Mouse (Mus musculus): ENCODE results near the gene Ndrg4. TPM values are rescaled to one million over a fixed set of nuclear protein-coding genes. Genes with fewer than 3 reads are reported as not detected.

Gene Ndrg4
- polyA plus RNA-seq, 1 experiment from 2014 or later: 14.4 TPM

DNA sequence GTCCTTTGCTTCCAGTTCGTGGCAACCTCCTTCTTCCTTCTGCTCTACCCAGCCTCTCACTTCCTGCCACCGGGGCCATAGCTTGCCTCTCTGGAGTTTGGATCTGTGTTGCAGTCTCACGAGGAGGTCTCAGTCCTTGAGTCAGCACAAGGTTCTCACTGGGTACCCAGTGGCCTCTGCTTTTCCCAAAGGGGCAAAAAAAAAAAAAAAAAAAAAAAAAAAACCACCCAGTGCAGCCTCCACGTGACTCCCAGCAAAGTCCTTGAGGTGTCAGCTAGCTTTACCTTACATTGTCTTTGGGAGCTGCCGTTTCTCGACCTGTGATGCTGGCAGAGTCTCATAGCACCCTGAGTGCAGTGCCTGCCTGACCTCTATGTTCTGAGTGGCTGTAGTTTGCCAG lies 21.4 kb downstream of the Ndrg4 start:
- H3K9me3 ChIP-seq (ENCODE audit: control insufficient read depth, low read length): no peaks in the 10 kb centered on the region
- peaks cover 3% of the 10 kb centered on the region; the same call in 1 of the 2 replicates for H3K4me1 ChIP-seq (ENCODE audit: control insufficient read depth, insufficient read depth, low read length)
- peaks cover 11% of the 10 kb centered on the region for H3K27me3 ChIP-seq (replicated peaks; ENCODE audit: control insufficient read depth, insufficient read depth, low read length)
- WGBS: 36% methylated on average over 6 of the region's 6 CpGs
- no peak overlapping the region for H3K4me3 ChIP-seq (ENCODE audit: low read length)
- H3K4me2 ChIP-seq (ENCODE audit: low read depth, low read length): no peak overlapping the region
- no peak overlapping the region for H3K27ac ChIP-seq (ENCODE audit: low read length)
- no peak overlapping the region for H3K9ac ChIP-seq (ENCODE audit: low read depth, low read length)
- no peak for ATAC-seq
- H3K36me3 ChIP-seq (ENCODE audit: control insufficient read depth, insufficient read depth, low read length): no peaks in the 10 kb centered on the region

- Histone ChIP-seq H3K9me3 (ENCODE audit: control insufficient read depth, low read length) (no peaks in the 10 kb centered on the region), H3K9ac (ENCODE audit: low read depth, low read length) (no peak overlapping the region), H3K27me3 (replicated peaks; ENCODE audit: control insufficient read depth, insufficient read depth, low read length) (peaks cover 11% of the 10 kb centered on the region), H3K4me1 (ENCODE audit: control insufficient read depth, insufficient read depth, low read length) (peaks cover 6% of the 10 kb centered on the region; the same call in 1 of the 2 replicates), H3K4me2 (ENCODE audit: low read depth, low read length) (no peak overlapping the region), H3K27ac (ENCODE audit: low read length) (no peak overlapping the region), H3K4me3 (ENCODE audit: low read length) (no peak overlapping the region), H3K36me3 (ENCODE audit: control insufficient read depth, insufficient read depth, low read length) (no peaks in the 10 kb centered on the region)
- 66% methylated on average over 9 of the region's 9 CpGs for WGBS
- no peak for ATAC-seq
Observed at GRCm38 (mm10) chr8:95700282-95700681, 23.5 kb downstream of the Ndrg4 start.

GRCm38 (mm10) chr8:95701809-95702208 lies 25.0 kb downstream of the Ndrg4 start:
- Histone ChIP-seq H3K27me3 (replicated peaks; ENCODE audit: control insufficient read depth, insufficient read depth, low read length) (peaks cover 8% of the 10 kb centered on the region), H3K4me2 (ENCODE audit: low read depth, low read length) (no peak overlapping the region), H3K4me1 (ENCODE audit: control insufficient read depth, insufficient read depth, low read length) (peaks cover 6% of the 10 kb centered on the region; the same call in 1 of the 2 replicates), H3K9me3 (ENCODE audit: control insufficient read depth, low read length) (no peaks in the 10 kb centered on the region), H3K4me3 (ENCODE audit: low read length) (no peak overlapping the region), H3K27ac (ENCODE audit: low read length) (no peak overlapping the region), H3K36me3 (ENCODE audit: control insufficient read depth, insufficient read depth, low read length) (no peaks in the 10 kb centered on the region), H3K9ac (ENCODE audit: low read depth, low read length) (no peak overlapping the region)
- no peak for ATAC-seq
- 87% methylated on average over 4 of the region's 4 CpGs for WGBS

DNA sequence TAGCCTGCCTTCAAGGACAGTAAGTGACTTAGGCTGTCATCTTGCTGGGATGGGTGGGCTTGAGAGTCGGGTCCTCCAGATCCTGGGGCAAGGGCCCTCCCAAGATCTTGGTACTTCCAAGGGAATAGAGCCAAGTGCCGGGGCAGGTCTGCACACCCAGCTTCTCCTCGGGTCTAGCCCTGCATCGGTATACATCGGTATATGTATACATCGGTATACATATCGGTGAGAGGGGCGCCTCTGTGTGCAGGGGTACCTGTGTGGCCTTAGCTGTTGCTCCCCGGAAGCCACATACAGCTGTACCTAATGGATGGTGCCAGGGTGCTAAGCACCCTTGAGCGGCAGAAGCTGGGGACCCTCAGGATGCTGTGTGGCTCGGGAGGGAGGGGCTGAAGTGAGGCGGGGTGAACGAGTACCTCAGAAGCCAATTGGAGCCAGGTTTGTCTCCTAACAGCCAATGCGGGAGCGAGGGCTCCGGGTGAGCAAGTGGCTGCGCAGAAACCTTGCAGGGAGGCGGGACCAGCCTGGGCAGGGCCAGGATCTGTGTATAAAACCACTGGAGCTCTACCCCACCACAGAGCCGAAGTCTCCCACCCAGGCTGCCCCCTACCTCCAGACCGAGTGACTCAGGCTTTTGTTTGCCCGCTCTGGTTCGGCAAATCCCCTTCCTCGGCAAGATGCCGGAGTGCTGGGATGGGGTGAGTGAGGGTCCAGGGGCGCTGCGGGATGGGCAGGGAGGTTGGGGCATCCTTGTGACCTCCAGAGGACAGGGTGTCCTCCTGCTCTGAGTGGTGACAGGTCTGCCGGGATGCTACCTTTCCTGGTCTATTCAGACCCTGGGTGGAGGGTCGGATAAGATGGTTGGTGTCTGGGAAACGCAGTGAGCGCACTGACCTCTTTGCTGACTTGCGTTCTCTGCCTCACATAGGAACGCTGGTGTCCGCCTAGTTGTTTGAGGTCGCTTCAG lies 26.0 kb downstream of the Ndrg4 start:
- H3K27ac ChIP-seq (ENCODE audit: low read length): no peak overlapping the region
- H3K4me1 ChIP-seq (ENCODE audit: control insufficient read depth, insufficient read depth, low read length): peaks cover 6% of the 10 kb centered on the region; the same call in 1 of the 2 replicates
- ATAC-seq: peak; percentile 94
- H3K9ac ChIP-seq (ENCODE audit: low read depth, low read length): peak overlapping the region; percentile 69
- peaks cover 3% of the 10 kb centered on the region for H3K27me3 ChIP-seq (replicated peaks; ENCODE audit: control insufficient read depth, insufficient read depth, low read length)
- no peaks in the 10 kb centered on the region for H3K36me3 ChIP-seq (ENCODE audit: control insufficient read depth, insufficient read depth, low read length)
- peak overlapping the region; percentile 61 for H3K4me3 ChIP-seq (ENCODE audit: low read length)
- 2% methylated on average over 34 of the region's 34 CpGs for WGBS
- peak overlapping the region; percentile 94 for H3K4me2 ChIP-seq (ENCODE audit: low read depth, low read length)
- H3K9me3 ChIP-seq (ENCODE audit: control insufficient read depth, low read length): no peaks in the 10 kb centered on the region

DNA sequence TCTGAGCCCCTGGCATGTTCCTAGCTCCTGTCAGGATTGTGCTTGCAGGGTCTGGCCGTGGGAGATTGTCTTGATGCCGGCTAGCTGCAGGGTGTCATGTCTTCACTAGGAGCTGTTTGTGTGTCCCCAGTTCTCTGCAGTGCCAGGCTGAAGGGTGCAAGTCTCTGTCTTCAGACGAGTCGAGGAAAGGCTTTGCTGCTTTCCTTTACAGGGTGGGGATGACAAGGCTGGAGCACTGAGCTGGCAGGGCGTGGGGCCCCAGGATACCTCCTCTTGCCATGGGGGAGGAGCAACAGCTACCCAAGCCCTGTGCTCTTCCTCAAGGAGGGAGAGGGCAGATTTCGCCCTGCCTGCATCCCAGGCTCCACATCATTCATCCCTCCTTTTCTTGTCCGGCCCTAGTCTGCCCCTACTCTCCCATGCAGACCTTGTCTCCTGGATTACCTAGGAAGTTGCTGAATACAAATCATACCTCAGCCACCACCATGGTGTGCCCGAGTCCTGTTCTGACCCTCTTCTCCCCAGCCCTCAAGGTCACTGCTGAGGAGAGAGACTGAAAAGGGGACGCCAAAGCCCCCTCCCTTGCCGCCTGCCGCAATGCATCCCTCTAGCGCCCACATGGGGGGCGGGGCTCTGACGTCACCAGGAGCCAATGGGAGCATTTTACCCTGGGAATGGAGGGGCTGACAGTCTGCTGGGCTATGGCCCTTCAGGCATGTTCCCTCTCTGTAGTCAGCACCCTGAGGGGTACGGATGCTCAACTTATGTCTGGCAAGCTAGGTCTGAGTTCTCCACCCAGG lies 26.9 kb downstream of the Ndrg4 start:
- H3K4me3 ChIP-seq (ENCODE audit: low read length): peak overlapping the region; percentile 61
- H3K9me3 ChIP-seq (ENCODE audit: control insufficient read depth, low read length): no peaks in the 10 kb centered on the region
- H3K27me3 ChIP-seq (replicated peaks; ENCODE audit: control insufficient read depth, insufficient read depth, low read length): no peaks in the 10 kb centered on the region; the same call in 1 of the 2 replicates
- no peak overlapping the region for H3K27ac ChIP-seq (ENCODE audit: low read length)
- peak overlapping the region; percentile 69 for H3K9ac ChIP-seq (ENCODE audit: low read depth, low read length)
- H3K4me2 ChIP-seq (ENCODE audit: low read depth, low read length): peak overlapping the region; percentile 94
- WGBS: 4% methylated on average over 15 of the region's 15 CpGs
- no peaks in the 10 kb centered on the region for H3K36me3 ChIP-seq (ENCODE audit: control insufficient read depth, insufficient read depth, low read length)
- ATAC-seq: peak; percentile 27
- peaks cover 6% of the 10 kb centered on the region; the same call in 1 of the 2 replicates for H3K4me1 ChIP-seq (ENCODE audit: control insufficient read depth, insufficient read depth, low read length)

- no peaks in the 10 kb centered on the region for H3K9me3 ChIP-seq (ENCODE audit: control insufficient read depth, low read length)
- H3K27me3 ChIP-seq (replicated peaks; ENCODE audit: control insufficient read depth, insufficient read depth, low read length): no peaks in the 10 kb centered on the region; the same call in 1 of the 2 replicates
- H3K4me2 ChIP-seq (ENCODE audit: low read depth, low read length): no peak overlapping the region
- no peak for ATAC-seq
- H3K4me1 ChIP-seq (ENCODE audit: control insufficient read depth, insufficient read depth, low read length): peaks cover 6% of the 10 kb centered on the region; the same call in 1 of the 2 replicates
- H3K4me3 ChIP-seq (ENCODE audit: low read length): no peak overlapping the region
- no peak overlapping the region for H3K27ac ChIP-seq (ENCODE audit: low read length)
- WGBS: 91% methylated on average over 3 of the region's 3 CpGs
- no peaks in the 10 kb centered on the region for H3K36me3 ChIP-seq (ENCODE audit: control insufficient read depth, insufficient read depth, low read length)
- H3K9ac ChIP-seq (ENCODE audit: low read depth, low read length): no peak overlapping the region
Observed at GRCm38 (mm10) chr8:95704538-95704937, 27.8 kb downstream of the Ndrg4 start.

DNA sequence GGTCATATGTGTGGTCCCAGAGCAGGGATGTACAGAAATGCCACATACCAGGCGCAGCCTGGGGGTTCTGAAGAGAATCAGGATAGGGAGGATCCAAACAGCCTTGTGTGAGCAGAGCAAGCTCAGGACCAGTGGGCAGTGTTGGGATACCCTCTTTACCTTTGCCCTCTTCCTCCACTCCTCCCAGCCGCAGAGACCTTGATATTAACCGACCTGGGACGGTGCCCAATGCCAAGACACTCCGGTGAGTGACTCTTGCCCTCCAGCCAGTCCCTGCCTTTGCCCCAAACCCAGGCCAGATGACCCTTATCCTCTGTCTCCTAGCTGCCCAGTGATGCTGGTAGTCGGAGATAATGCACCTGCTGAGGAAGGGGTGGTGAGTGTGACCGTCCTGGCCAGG lies 32.8 kb downstream of the Ndrg4 start:
- Histone ChIP-seq H3K9me3 (ENCODE audit: control insufficient read depth, low read length) (no peaks in the 10 kb centered on the region), H3K4me3 (ENCODE audit: low read length) (no peak overlapping the region), H3K9ac (ENCODE audit: low read depth, low read length) (no peak overlapping the region), H3K4me2 (ENCODE audit: low read depth, low read length) (no peak overlapping the region), H3K36me3 (ENCODE audit: control insufficient read depth, insufficient read depth, low read length) (no peaks in the 10 kb centered on the region), H3K4me1 (ENCODE audit: control insufficient read depth, insufficient read depth, low read length) (0 out of 2 replicates have a peak, but pooled peaks cover 2% of the 10 kb centered on the region), H3K27me3 (replicated peaks; ENCODE audit: control insufficient read depth, insufficient read depth, low read length) (no peaks in the 10 kb centered on the region), H3K27ac (ENCODE audit: low read length) (no peak overlapping the region)
- 85% methylated on average over 7 of the region's 7 CpGs for WGBS
- no peak for ATAC-seq

DNA sequence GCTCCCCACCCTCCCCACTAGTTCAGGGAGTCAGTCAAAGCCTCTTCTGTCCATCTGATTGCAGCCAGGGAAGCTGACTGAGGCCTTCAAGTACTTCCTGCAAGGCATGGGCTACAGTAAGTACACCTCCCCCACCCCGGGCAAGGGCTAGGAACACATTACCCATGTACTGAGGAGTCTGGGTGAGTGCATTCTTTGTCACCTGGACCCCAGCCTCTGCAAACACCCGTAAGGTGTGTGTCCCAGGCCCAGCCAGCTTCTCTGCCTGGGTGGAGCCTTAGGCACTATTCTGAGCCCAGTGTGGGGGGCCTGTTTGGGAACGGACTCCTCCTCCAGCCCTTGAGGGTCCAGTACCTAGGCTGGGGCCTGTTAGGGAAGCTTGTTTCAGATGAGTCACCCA lies 34.2 kb downstream of the Ndrg4 start:
- no peak overlapping the region for H3K4me2 ChIP-seq (ENCODE audit: low read depth, low read length)
- no peak overlapping the region for H3K4me3 ChIP-seq (ENCODE audit: low read length)
- H3K9ac ChIP-seq (ENCODE audit: low read depth, low read length): no peak overlapping the region
- H3K36me3 ChIP-seq (ENCODE audit: control insufficient read depth, insufficient read depth, low read length): no peaks in the 10 kb centered on the region
- no peak for ATAC-seq
- 44% methylated on average over 3 of the region's 3 CpGs for WGBS
- H3K27ac ChIP-seq (ENCODE audit: low read length): no peak overlapping the region
- H3K9me3 ChIP-seq (ENCODE audit: control insufficient read depth, low read length): no peaks in the 10 kb centered on the region
- no peaks in the 10 kb centered on the region for H3K27me3 ChIP-seq (replicated peaks; ENCODE audit: control insufficient read depth, insufficient read depth, low read length)
- H3K4me1 ChIP-seq (ENCODE audit: control insufficient read depth, insufficient read depth, low read length): peaks cover 5% of the 10 kb centered on the region; the same call in 1 of the 2 replicates

- ATAC-seq: no peak
- Histone ChIP-seq H3K27ac (ENCODE audit: low read length) (no peak overlapping the region), H3K27me3 (replicated peaks; ENCODE audit: control insufficient read depth, insufficient read depth, low read length) (no peaks in the 10 kb centered on the region), H3K4me3 (ENCODE audit: low read length) (no peak overlapping the region), H3K4me2 (ENCODE audit: low read depth, low read length) (no peak overlapping the region), H3K36me3 (ENCODE audit: control insufficient read depth, insufficient read depth, low read length) (no peaks in the 10 kb centered on the region), H3K9ac (ENCODE audit: low read depth, low read length) (no peak overlapping the region), H3K4me1 (ENCODE audit: control insufficient read depth, insufficient read depth, low read length) (peaks cover 17% of the 10 kb centered on the region), H3K9me3 (ENCODE audit: control insufficient read depth, low read length) (no peaks in the 10 kb centered on the region)
- 77% methylated on average over 9 of the region's 9 CpGs for WGBS
Observed at GRCm38 (mm10) chr8:95712395-95712794, 35.6 kb downstream of the Ndrg4 start.
